ENCODE assay signal across 8 mouse cellular contexts in genomic region chr9:86695199-86695817, GRCm38 (mm10). TPM values are rescaled to one million over a fixed set of nuclear protein-coding genes. Genes with fewer than 3 reads are reported as not detected.
A peak's percentile ranks its signal among the peaks of the same experiment; 100 is the strongest.
DNase-seq lines count a peak whose midpoint lies in the region; ATAC-seq and TF ChIP-seq lines count a peak whose summit lies in the region.

No protein-coding gene starts in this region.

- H3K4me1 ChIP-seq in cerebellum, adult 2 months (ENCODE audit: control insufficient read depth, insufficient read depth, low read length), result no peaks in the 10 kb centered on the region
- peaks cover 11% of the 10 kb centered on the region; the same call in 1 of the 2 replicates for H3K4me1 ChIP-seq in hindbrain, embryonic 13.5 days (replicated peaks)
- H3K4me1 ChIP-seq in stomach, embryonic 15.5 days, result peaks cover 5% of the 10 kb centered on the region

- H3K4me2 ChIP-seq in hindbrain, embryonic 13.5 days, result peak overlapping the region; percentile 71
- H3K4me2 ChIP-seq in stomach, embryonic 15.5 days, result peak overlapping the region; percentile 93

- peak; percentile 15 to 26 for DNase-seq in left cerebral cortex, adult 18-20 months (ENCODE audit: low spot score in 2 of 2)
- no peak for DNase-seq in left cerebral cortex, adult 11 months (ENCODE audit: low spot score)
- peak; percentile 33 to 46 for DNase-seq in cerebellum, adult 2 months
- peak; percentile 26 for DNase-seq in left cerebral cortex, postnatal 4 days

- no peak for TF ChIP-seq POLR2A in cerebellum, adult 2 months (IDR thresholded peaks at IDR 0.05; ENCODE audit: borderline replicate concordance, insufficient read depth, low read length)

- intact Hi-C loops in left cerebral cortex, postnatal 4 days (cut with DNase I), result no loop called here

- ATAC-seq in frontal cortex, adult (ENCODE audit: low TSS enrichment), result peak; percentile 63
- peak; percentile 80 for ATAC-seq in hindbrain, embryonic 13.5 days (ENCODE audit: low FRiP score)
- peak; percentile 11; the same call in 1 of the 2 replicates for ATAC-seq in megakaryocyte-erythroid progenitor cell, adult 5-6 weeks (replicated peaks; ENCODE audit: low FRiP score, low TSS enrichment, poor library complexity, severe bottlenecking)
- peak; percentile 15; the same call in 1 of the 2 replicates for ATAC-seq in stomach, embryonic 15.5 days (ENCODE audit: insufficient read depth, low FRiP score, low read depth)

- H3K4me3 ChIP-seq in cerebellum, adult 2 months (replicated peaks; ENCODE audit: insufficient read depth, low read depth, low read length), result peak overlapping the region; percentile 58
- peak overlapping the region; percentile 82 for H3K4me3 ChIP-seq in hindbrain, embryonic 13.5 days
- H3K4me3 ChIP-seq in stomach, embryonic 15.5 days (replicated peaks), result peak overlapping the region; percentile 63

- H3K27me3 ChIP-seq in cerebellum, adult 2 months (ENCODE audit: control insufficient read depth, insufficient read depth, low read length), result no peaks in the 10 kb centered on the region; the same call in 1 of the 2 replicates
- H3K27me3 ChIP-seq in hindbrain, embryonic 13.5 days, result no peaks in the 10 kb centered on the region
- no peaks in the 10 kb centered on the region for H3K27me3 ChIP-seq in stomach, embryonic 15.5 days (replicated peaks)

- no peak overlapping the region for H3K27ac ChIP-seq in cerebellum, adult 2 months (ENCODE audit: insufficient read depth, low read length)
- peak overlapping the region; percentile 78 for H3K27ac ChIP-seq in hindbrain, embryonic 13.5 days
- no peak overlapping the region for H3K27ac ChIP-seq in stomach, embryonic 15.5 days

- H3K36me3 ChIP-seq in hindbrain, embryonic 13.5 days, result no peaks in the 10 kb centered on the region
- H3K36me3 ChIP-seq in stomach, embryonic 15.5 days, result no peaks in the 10 kb centered on the region

- H3K9ac ChIP-seq in hindbrain, embryonic 13.5 days, result peak overlapping the region; percentile 88
- peak overlapping the region; percentile 53 for H3K9ac ChIP-seq in stomach, embryonic 15.5 days

- TF ChIP-seq CTCF in cerebellum, adult 2 months (IDR thresholded peaks at IDR 0.05; ENCODE audit: borderline replicate concordance, insufficient read depth, low read depth, low read length), result no peak

- H3K9me3 ChIP-seq in hindbrain, embryonic 13.5 days, result no peaks in the 10 kb centered on the region
- H3K9me3 ChIP-seq in stomach, embryonic 15.5 days, result no peaks in the 10 kb centered on the region

- WGBS in cerebellum, adult 2 months, result 2% methylated on average over 41 of the region's 56 CpGs
- WGBS in hindbrain, embryonic 13.5 days, result under 1% methylated on average over 36 of the region's 56 CpGs
- under 1% methylated on average over 49 of the region's 56 CpGs for WGBS in stomach, embryonic 15.5 days

RNA-seq across cellular contexts. Expression of gene Me1, which starts 0.4 kb away (rescaled TPM):
- total RNA-seq in left cerebral cortex, adult 18-20 months (2021), result 10 to 100 TPM; 49.3 to 52.9 TPM
- polyA plus RNA-seq in cerebellum, adult 2 months (2012; rRNA removed), result 55.7 and 56.3 TPM in 2 replicates
- polyA plus RNA-seq in hindbrain, embryonic 13.5 days (2015; fragmentation: Nextera tagmentation; extraction: Ambion mirVana), result 28.5 and 30.5 TPM in 2 replicates
- total RNA-seq in left cerebral cortex, postnatal 4 days (2021), result 10 to 100 TPM; 60.3 to 64.4 TPM
- total RNA-seq in megakaryocyte-erythroid progenitor cell, adult 5-6 weeks (2014; fragmentation: Nextera tagmentation), result 0.17 TPM in 1 of 2 replicates, not detected in the other
- total RNA-seq in megakaryocyte-erythroid progenitor cell, adult 5-6 weeks (2017), result not detected in 2 replicates
- polyA plus RNA-seq in stomach, embryonic 15.5 days (2015; fragmentation: Nextera tagmentation; extraction: Ambion mirVana), result 19.3 and 22.5 TPM in 2 replicates

RNA-seq across cellular contexts. Expression of gene Prss35, which starts 48.1 kb away (rescaled TPM):
- total RNA-seq in left cerebral cortex, adult 18-20 months (2021), result 1 to 10 TPM; 1.1 to 2.4 TPM
- 2.5 and 3.1 TPM in 2 replicates for polyA plus RNA-seq in cerebellum, adult 2 months (2012; rRNA removed)
- polyA plus RNA-seq in hindbrain, embryonic 13.5 days (2015; fragmentation: Nextera tagmentation; extraction: Ambion mirVana), result 4.3 and 5.3 TPM in 2 replicates
- 10 to 100 TPM; 10.9 to 11.4 TPM for total RNA-seq in left cerebral cortex, postnatal 4 days (2021)
- total RNA-seq in megakaryocyte-erythroid progenitor cell, adult 5-6 weeks (2014; fragmentation: Nextera tagmentation), result not detected in 2 replicates
- total RNA-seq in megakaryocyte-erythroid progenitor cell, adult 5-6 weeks (2017), result not detected in 2 replicates
- polyA plus RNA-seq in stomach, embryonic 15.5 days (2015; fragmentation: Nextera tagmentation; extraction: Ambion mirVana), result 15.8 and 17.5 TPM in 2 replicates

Comparison
In these comparisons a context has a peak if more than half of its experiments do, and no peak if none do; other contexts are left out.
1. ATAC-seq: peak in every context shown above with its lines; median percentile 80 in hindbrain, embryonic 13.5 days; 63 in frontal cortex, adult; 15 in stomach, embryonic 15.5 days; 11 in megakaryocyte-erythroid progenitor cell, adult 5-6 weeks.
2. RNA of gene Me1, which starts 0.4 kb away (total RNA-seq): 60.3 to 64.4 TPM in left cerebral cortex, postnatal 4 days and 49.3 to 52.9 TPM in left cerebral cortex, adult 18-20 months; 0.17 TPM in megakaryocyte-erythroid progenitor cell, adult 5-6 weeks; every median in the first group is over 10 times any median in the second.
3. Peak in every context shown above with its lines, with median percentiles within 50 percentile points of each other: H3K4me3 ChIP-seq.